Mouse (Mus musculus) heart, postnatal 0 days (tissue): ENCODE results near the gene Mlh3.

Experiments used
- CTCF ChIP-seq: IDR thresholded peaks from 2 replicates; pipeline ENCODE4 v1.5.1; 2016; ENCODE audit warnings: antibody characterized with exemption, control low read depth, low read depth
- EP300 ChIP-seq: IDR thresholded peaks from 2 replicates; pipeline ENCODE4 v1.6.1; 2016; ENCODE audit warnings: antibody characterized with exemption, low read depth

DNA sequence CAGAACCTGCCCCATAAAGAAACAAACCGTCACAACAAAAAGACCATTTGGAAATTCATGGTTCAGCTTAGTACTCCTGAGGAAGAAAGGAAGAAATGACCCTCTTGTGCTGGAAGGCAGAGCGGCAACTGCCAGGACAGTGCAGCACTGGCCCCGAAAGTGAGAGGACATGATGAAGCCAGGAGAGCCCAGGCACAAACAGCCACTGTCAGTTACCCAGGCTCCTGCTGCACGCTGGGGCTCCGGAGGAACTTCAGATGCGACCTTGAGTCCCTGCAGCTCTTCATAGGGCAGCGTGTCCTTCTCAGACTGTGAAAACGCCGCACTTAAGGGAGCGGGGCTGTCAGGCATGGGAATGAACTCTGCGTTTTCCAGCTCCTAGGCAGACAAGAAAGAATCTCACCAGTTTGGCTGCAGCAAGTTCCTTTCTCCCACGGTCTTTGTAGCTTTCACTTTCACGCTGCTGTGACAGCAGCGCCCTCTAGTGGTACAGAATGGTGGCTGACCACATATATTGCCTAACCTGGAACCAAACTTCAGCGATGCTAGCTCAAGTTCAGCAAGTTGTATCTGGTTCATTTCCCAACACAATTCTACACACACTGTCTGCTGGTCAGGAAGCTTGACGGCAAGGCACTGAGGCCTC, 35.0 kb upstream of the Mlh3 start:
- TF ChIP-seq CTCF (peak; percentile 99), EP300 (no peak)
